Mouse (Mus musculus) gastrocnemius, adult 8-10 months (tissue): Measurements from ENCODE around the gene Vmn1r80. TPM values are rescaled to one million over a fixed set of nuclear protein-coding genes. Genes with fewer than 3 reads are reported as not detected.
"Not testable (repeated sequence)": the region's sequence is repeated elsewhere in the genome, so short reads cannot be mapped to it uniquely, and the experiment has no call there.

Experiments used
- DNase-seq, 2 experiments: peaks; one replicate each; pipeline ENCODE4 v3.0.0; 2022; ENCODE audit warnings: low spot score in 2 of 2
- total RNA-seq, 4 experiments: library from RNA; stranded (reverse); gene quantifications; 2 replicates each; pipeline ENCODE4 v1.2.4; 2022

Vmn1r80 gene
- total RNA-seq = not detected

DNA sequence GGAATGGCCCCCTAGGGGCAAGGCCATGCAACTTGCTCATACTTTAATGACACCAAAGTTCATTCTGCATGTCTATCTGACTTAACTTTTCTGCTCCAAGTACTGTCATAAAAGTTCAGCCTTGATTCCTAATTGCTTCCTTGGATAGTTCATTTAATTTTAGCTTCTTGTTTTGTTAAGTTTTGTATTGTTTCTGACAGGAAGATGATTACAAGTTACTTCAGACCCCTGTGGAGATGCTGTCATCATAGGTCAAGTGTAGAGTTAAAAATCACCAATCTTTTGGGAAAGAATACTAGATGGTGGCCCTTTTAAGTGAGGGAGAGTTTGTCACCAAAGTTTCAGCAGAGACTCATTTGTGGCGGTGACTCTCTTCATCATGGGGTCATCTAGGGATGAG lies at the start of gene Vmn1r80:
Vmn1r80 (plus strand) TSS at position 301 of the 400 bp plus-strand sequence.
- DNase-seq = no peak

DNA sequence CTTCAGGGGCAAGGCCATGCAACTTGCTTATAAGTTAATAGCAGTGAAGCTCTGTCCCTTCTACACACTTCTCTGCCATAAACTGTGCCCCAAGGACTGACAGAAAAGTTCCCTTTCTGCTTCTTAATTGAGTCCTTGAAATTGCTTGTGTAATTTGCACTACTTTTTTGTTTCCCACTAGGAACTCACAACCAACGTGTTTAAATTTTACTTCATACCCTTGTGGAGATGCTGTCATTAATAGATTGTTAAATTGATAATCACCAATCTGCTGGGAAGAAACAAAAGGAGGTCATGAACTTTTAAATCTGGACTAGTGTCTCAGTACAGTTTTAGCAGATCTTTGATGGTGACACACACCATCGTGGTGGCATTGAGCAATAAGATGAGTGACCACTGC lies 39.1 kb upstream of the Vmn1r80 start, which contains the start of gene Vmn1r78:
Vmn1r78 (plus strand) TSS at position 301 of the 400 bp plus-strand sequence.
- no peak for DNase-seq

DNA sequence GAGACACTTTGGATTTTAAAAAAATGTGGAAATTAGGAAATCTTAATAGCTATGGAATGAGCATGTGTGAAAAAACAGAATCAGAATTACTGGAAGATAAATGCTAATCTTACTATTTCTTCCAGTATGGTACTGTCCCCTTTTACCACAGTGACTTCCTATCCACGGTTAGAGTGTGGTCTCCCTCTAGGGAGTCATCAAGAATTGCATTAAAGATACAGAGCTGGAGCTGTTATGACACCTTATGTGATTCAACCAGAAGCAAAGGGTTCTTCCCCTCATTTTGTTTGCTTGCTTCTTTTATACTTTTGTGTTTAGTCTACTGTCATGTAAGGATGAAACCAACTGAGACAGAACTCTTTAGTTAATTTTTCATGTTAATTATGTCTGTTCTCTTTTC lies 32.6 kb upstream of the Vmn1r80 start:
- DNase-seq = not testable (repeated sequence)

DNA sequence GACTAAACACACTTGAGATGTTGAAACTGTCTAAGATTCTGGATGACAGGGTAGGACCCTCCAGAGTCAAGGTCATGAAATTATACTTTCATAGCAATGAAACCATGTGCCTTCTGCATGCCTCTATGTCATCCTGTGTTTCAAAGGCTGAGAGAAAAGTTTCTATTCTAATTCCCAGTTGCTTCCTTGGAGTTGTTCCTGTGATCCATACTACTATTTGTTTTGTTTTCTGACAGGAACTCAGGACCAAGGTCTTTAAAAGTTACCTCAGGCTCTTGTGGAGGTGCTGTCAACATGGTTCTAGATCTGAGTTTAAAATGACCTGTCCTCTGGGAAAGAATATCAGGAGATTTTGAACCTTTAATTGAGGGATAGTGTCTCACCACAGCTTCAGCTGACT lies 18.1 kb upstream of the Vmn1r80 start, which contains the start of gene Vmn1r79:
Vmn1r79 (plus strand) TSS at position 301 of the 400 bp plus-strand sequence.
- not testable (repeated sequence) for DNase-seq

DNA sequence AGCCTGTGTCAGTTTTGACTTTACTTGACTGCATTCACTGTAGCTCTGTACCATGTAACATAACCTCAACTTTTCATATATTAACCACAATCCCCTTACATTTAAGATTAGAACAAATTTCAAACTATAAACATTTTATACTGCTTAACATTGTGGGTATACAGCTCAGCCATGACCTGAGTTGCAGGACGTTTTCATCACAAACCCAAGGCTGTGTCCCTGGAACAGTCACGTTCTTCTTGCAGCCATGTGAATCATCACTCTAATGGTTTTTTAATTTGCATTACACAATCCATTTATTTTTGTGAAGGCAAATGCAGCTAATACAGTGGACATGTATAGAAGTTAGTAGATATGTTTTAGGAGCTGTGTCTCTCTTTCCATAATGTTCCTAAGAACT lies 16.2 kb upstream of the Vmn1r80 start:
- DNase-seq = not testable (repeated sequence)

DNA sequence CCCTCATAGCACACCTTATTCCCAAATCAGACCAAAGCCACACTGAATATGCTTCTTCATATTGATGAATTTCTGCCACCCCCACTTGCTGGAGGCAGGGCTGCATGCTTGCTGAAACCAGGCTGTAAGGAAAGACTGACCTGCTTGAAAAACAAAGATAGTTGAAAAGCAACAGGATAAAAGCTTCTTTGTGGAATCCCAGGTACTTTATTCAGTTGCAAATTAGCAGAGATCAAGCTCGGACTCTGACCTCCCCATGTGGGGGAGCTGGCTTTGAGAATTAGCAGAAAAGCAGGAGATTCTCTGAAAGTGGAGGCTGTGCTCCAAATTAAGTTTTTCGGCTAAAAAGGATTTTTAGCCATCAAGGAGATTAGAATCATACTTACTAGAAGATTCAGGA lies 15.1 kb downstream of the Vmn1r80 start:
- DNase-seq = no peak

Other genes with a start within 250 kb of the Vmn1r80 start
- gene Vmn1r77, start 152.5 kb upstream of the Vmn1r80 start, total RNA-seq = not detected
- gene Vmn1r78, start 39.0 kb upstream of the Vmn1r80 start, total RNA-seq = not detected
- under 1 TPM in 1 of 4 experiments, not detected in 3; 0.04 TPM for gene Vmn1r79, start 18.0 kb upstream of the Vmn1r80 start, total RNA-seq
- not detected for gene Vmn1r81, start 79.0 kb downstream of the Vmn1r80 start, total RNA-seq
- not detected for gene Vmn1r82, start 111.1 kb downstream of the Vmn1r80 start, total RNA-seq
- not detected for gene Vmn1r83, start 140.2 kb downstream of the Vmn1r80 start, total RNA-seq
- not detected for gene Vmn1r84, start 180.0 kb downstream of the Vmn1r80 start, total RNA-seq
- gene Zfp551, start 233.5 kb downstream of the Vmn1r80 start, total RNA-seq = 1 to 10 TPM; 1.3 to 2.8 (median 2.2) TPM